Mouse (Mus musculus): ENCODE results near the gene Wapl.

DNA sequence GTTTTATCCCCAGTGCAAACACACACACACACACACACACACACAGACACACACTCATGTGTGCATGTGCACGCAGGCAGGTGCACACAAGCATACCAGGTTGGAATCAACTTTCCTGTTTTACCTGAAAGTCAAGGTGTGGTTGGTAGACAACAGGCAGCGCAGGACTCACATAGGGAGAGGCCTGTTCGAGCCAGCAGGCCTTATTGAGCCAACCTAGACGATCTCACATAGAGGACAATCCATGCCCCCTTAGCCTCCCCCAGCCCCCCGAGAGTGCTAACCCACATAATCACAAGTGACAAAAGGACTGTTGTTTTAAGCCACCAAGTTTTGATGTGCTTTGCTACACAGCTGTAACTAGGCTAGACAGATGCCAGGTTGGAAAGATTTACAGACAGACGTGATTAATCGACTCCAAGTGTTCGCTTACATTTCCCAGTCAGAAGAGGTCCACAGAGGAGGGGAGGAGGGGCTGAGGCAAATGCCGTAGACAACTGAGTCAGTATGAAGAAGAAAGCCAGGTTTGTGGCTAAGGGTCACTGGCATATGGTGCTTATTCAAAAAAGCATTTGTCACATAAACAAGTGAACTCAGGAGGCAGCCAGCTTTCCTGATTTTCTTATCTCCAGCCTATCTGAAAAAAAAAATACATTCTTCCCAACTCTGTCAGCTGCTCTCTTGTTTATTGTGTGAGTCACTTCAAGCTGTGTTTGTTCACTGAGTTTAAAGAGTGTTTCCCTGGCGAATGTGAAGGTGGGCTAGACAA is 90.2 kb downstream of the Wapl start:
- TF ChIP-seq MYOG (IDR thresholded peaks at IDR 0.05; ENCODE audit: control insufficient read depth in 1 of 3, insufficient read depth in 1 of 3, insufficient read length in 2 of 3, low read depth in 2 of 3) (no peak), POLR2A (IDR thresholded peaks at IDR 0.05; ENCODE audit: insufficient read length, low read depth) (no peak), TCF12 (IDR thresholded peaks at IDR 0.05; ENCODE audit: insufficient read depth, poor library complexity, severe bottlenecking) (peak; percentile 41), MAX (IDR thresholded peaks at IDR 0.05; ENCODE audit: low read depth) (no peak), USF1 (IDR thresholded peaks at IDR 0.05; ENCODE audit: low read depth) (no peak), E2F4 (IDR thresholded peaks at IDR 0.05; ENCODE audit: insufficient read depth) (no peak)
